Mouse (Mus musculus): Measurements from ENCODE around the gene Olfr406.

Gene Olfr406

GRCm38 (mm10) chr11:74259508-74259907 is at the start of gene Olfr406:
Olfr406 (plus strand) TSS chr11:74259808.
- no peak for DNase-seq (ENCODE audit: low spot score in 2 of 2)

- DNase-seq (ENCODE audit: low spot score in 2 of 2) = no peak
Measured at GRCm38 (mm10) chr11:74211279-74211678, 48.3 kb upstream of the Olfr406 start, which contains the start of gene Olfr43. Olfr43 (minus strand) TSS chr11:74211379.

GRCm38 (mm10) chr11:74241201-74241600 is 18.4 kb upstream of the Olfr406 start:
- no peak for DNase-seq (ENCODE audit: low spot score in 2 of 2)

GRCm38 (mm10) chr11:74283436-74283835 is 23.8 kb downstream of the Olfr406 start, which contains the start of gene Olfr59:
Olfr59 (plus strand) TSS chr11:74283736.
- no peak for DNase-seq (ENCODE audit: low spot score in 2 of 2)

- DNase-seq (ENCODE audit: low spot score in 2 of 2) = no peak
Measured at GRCm38 (mm10) chr11:74287256-74287655, 27.6 kb downstream of the Olfr406 start.

Measured in right cerebral cortex, postnatal 36 days (tissue).